In the genomic region with DNA sequence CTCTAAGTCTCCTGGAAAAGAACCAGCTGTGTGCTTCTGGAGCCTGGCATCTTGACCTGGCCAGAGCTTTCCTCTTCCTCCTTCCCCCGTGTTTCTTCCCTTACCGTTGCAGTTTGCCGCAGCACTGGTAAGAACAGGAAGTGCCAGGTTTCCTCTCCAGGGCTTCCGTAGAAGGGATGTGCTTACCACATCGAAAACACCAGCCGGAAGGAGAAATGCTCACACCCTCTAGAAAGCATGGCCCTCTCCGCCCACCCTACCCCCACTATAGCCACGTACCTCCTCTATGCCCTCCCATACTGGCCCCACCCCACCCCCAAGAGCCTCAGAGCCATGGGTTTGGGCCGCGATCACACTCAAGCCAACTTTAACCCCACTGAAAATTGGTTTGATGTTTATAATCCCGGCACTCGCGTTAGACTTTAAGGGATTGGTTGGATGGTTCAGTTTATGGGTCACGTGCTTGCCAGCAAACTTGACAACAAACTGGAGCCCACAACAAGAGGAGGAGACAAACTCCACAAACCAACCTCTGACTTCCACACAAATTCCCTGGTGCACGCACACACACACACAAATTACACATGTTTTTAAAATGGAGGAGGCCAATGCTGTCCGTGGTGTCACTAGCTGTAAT, we compare ENCODE assay signal across 9 mouse cellular contexts. TPM values are rescaled to one million over a fixed set of nuclear protein-coding genes. Genes with fewer than 3 reads are reported as not detected.
DNase-seq lines count a peak whose midpoint lies in the region; ATAC-seq lines count a peak whose summit lies in the region.
"Had no signal": no experiment of that assay in that cellular context is flagged by ENCODE, and none has a peak within 500 bp of the region (broad histone marks: within the 10 kb centered on the region; RNA-seq: fewer than 3 reads in every experiment).

No protein-coding gene starts in this region.

- peak; percentile 50 for DNase-seq in layer of hippocampus, adult 9-11 months
- no peak for DNase-seq in layer of hippocampus, postnatal 14 days (ENCODE audit: low spot score in 2 of 2)
- peak; percentile 21 to 55 for DNase-seq in kidney, postnatal 4 days
- peak; percentile 29 to 47 for DNase-seq in monocyte, adult 2 months (ENCODE audit: low read depth in 1 of 2, low spot score in 2 of 2)

- H3K27me3 ChIP-seq in heart, embryonic 12.5 days (replicated peaks) = no peaks in the 10 kb centered on the region
- H3K27me3 ChIP-seq in neural tube, embryonic 15.5 days (replicated peaks) = no peaks in the 10 kb centered on the region
- H3K27me3 ChIP-seq in forebrain, embryonic 15.5 days = no peaks in the 10 kb centered on the region

- peak overlapping the region; percentile 24 for H3K4me3 ChIP-seq in heart, embryonic 12.5 days
- H3K4me3 ChIP-seq in neural tube, embryonic 15.5 days (replicated peaks) = no peak overlapping the region
- no peak overlapping the region for H3K4me3 ChIP-seq in forebrain, embryonic 15.5 days

- peak overlapping the region; percentile 56 for H3K4me2 ChIP-seq in heart, embryonic 12.5 days
- no peak overlapping the region for H3K4me2 ChIP-seq in neural tube, embryonic 15.5 days
- H3K4me2 ChIP-seq in forebrain, embryonic 15.5 days (replicated peaks) = no peak overlapping the region

- H3K4me1 ChIP-seq in heart, embryonic 12.5 days (replicated peaks) = no peaks in the 10 kb centered on the region
- no peaks in the 10 kb centered on the region for H3K4me1 ChIP-seq in neural tube, embryonic 15.5 days
- H3K4me1 ChIP-seq in forebrain, embryonic 15.5 days = no peaks in the 10 kb centered on the region

- peak; percentile 67 for ATAC-seq in heart, embryonic 12.5 days (ENCODE audit: insufficient number of reproducible peaks, low FRiP score)
- no peak for ATAC-seq in frontal cortex, adult (ENCODE audit: low TSS enrichment)
- no peak for ATAC-seq in neural tube, embryonic 15.5 days (ENCODE audit: low FRiP score)
- ATAC-seq in forebrain, embryonic 15.5 days (replicated peaks) = no peak

- H3K9ac ChIP-seq in heart, embryonic 12.5 days = no peak overlapping the region
- H3K9ac ChIP-seq in neural tube, embryonic 15.5 days (replicated peaks) = no peak overlapping the region
- H3K9ac ChIP-seq in forebrain, embryonic 15.5 days (replicated peaks) = no peak overlapping the region

- 54% methylated on average over 16 of the region's 16 CpGs for WGBS in heart, embryonic 12.5 days
- 72% methylated on average over 16 of the region's 16 CpGs for WGBS in neural tube, embryonic 15.5 days
- 79% methylated on average over 16 of the region's 16 CpGs for WGBS in forebrain, embryonic 15.5 days

- H3K27ac ChIP-seq in heart, embryonic 12.5 days (ENCODE audit: poor library complexity, severe bottlenecking) = no peak overlapping the region
- H3K27ac ChIP-seq in neural tube, embryonic 15.5 days (replicated peaks) = no peak overlapping the region
- H3K27ac ChIP-seq in forebrain, embryonic 15.5 days (replicated peaks) = no peak overlapping the region

- H3K36me3 ChIP-seq in heart, embryonic 12.5 days = no peaks in the 10 kb centered on the region
- H3K36me3 ChIP-seq in neural tube, embryonic 15.5 days = no peaks in the 10 kb centered on the region
- no peaks in the 10 kb centered on the region for H3K36me3 ChIP-seq in forebrain, embryonic 15.5 days

- H3K9me3 ChIP-seq in heart, embryonic 12.5 days (replicated peaks) = no peaks in the 10 kb centered on the region
- no peaks in the 10 kb centered on the region for H3K9me3 ChIP-seq in neural tube, embryonic 15.5 days (replicated peaks)
- no peaks in the 10 kb centered on the region for H3K9me3 ChIP-seq in forebrain, embryonic 15.5 days

RNA-seq across cellular contexts. Expression of a gene that starts 30.7 kb away (rescaled TPM):
- total RNA-seq in layer of hippocampus, postnatal 14 days (2021) = 10 to 100 TPM; 61.5 to 65.9 TPM
- 20.9 and 22.7 TPM in 2 replicates for polyA plus RNA-seq in heart, embryonic 12.5 days (2016; fragmentation: Nextera tagmentation; extraction: Ambion mirVana)
- 48.0 and 50.4 TPM in 2 replicates for polyA plus RNA-seq in neural tube, embryonic 15.5 days (2015; fragmentation: Nextera tagmentation; extraction: Ambion mirVana)
- polyA plus RNA-seq in forebrain, embryonic 15.5 days (2015; fragmentation: Nextera tagmentation; extraction: Ambion mirVana) = 41.7 and 45.7 TPM in 2 replicates

RNA-seq across cellular contexts. Expression of a gene that starts 30.8 kb away (rescaled TPM):
- 10 to 100 TPM; 29.2 to 29.7 TPM for total RNA-seq in layer of hippocampus, postnatal 14 days (2021)
- polyA plus RNA-seq in heart, embryonic 12.5 days (2016; fragmentation: Nextera tagmentation; extraction: Ambion mirVana) = 76.0 and 76.1 TPM in 2 replicates
- polyA plus RNA-seq in neural tube, embryonic 15.5 days (2015; fragmentation: Nextera tagmentation; extraction: Ambion mirVana) = 93.0 and 95.2 TPM in 2 replicates
- polyA plus RNA-seq in forebrain, embryonic 15.5 days (2015; fragmentation: Nextera tagmentation; extraction: Ambion mirVana) = 130 TPM in 2 replicates

RNA-seq across cellular contexts. Expression of a gene that starts 35.1 kb away (rescaled TPM):
- total RNA-seq in layer of hippocampus, postnatal 14 days (2021) = 10 to 100 TPM; 10.6 to 11.7 TPM
- 5.2 and 6.1 TPM in 2 replicates for polyA plus RNA-seq in heart, embryonic 12.5 days (2016; fragmentation: Nextera tagmentation; extraction: Ambion mirVana)
- 6.6 and 22.3 TPM in 2 replicates for polyA plus RNA-seq in neural tube, embryonic 15.5 days (2015; fragmentation: Nextera tagmentation; extraction: Ambion mirVana)
- 7.8 and 8.2 TPM in 2 replicates for polyA plus RNA-seq in forebrain, embryonic 15.5 days (2015; fragmentation: Nextera tagmentation; extraction: Ambion mirVana)

RNA-seq across cellular contexts. Expression of a gene that starts 49.3 kb away (rescaled TPM):
- not detected for total RNA-seq in layer of hippocampus, postnatal 14 days (2021)
- not detected in 2 replicates for polyA plus RNA-seq in heart, embryonic 12.5 days (2016; fragmentation: Nextera tagmentation; extraction: Ambion mirVana)
- polyA plus RNA-seq in neural tube, embryonic 15.5 days (2015; fragmentation: Nextera tagmentation; extraction: Ambion mirVana) = 1.6 TPM in 1 of 2 replicates, not detected in the other
- not detected in 2 replicates for polyA plus RNA-seq in forebrain, embryonic 15.5 days (2015; fragmentation: Nextera tagmentation; extraction: Ambion mirVana)
- polyA plus RNA-seq: neural tube, embryonic 14.5 days had no signal

RNA-seq across cellular contexts. Expression of a gene that starts 51.2 kb away (rescaled TPM):
- total RNA-seq in layer of hippocampus, postnatal 14 days (2021) = 10 to 100 TPM; 33.3 TPM
- polyA plus RNA-seq in heart, embryonic 12.5 days (2016; fragmentation: Nextera tagmentation; extraction: Ambion mirVana) = 34.8 and 36.2 TPM in 2 replicates
- 23.1 and 26.7 TPM in 2 replicates for polyA plus RNA-seq in neural tube, embryonic 15.5 days (2015; fragmentation: Nextera tagmentation; extraction: Ambion mirVana)
- polyA plus RNA-seq in forebrain, embryonic 15.5 days (2015; fragmentation: Nextera tagmentation; extraction: Ambion mirVana) = 45.4 and 46.1 TPM in 2 replicates

Comparison
In these comparisons a context has a peak if more than half of its experiments do, and no peak if none do; other contexts are left out.
1. DNase-seq: peak in layer of hippocampus, adult 9-11 months (single experiment), kidney, postnatal 4 days (2 of 2) and monocyte, adult 2 months (2 of 2); none in layer of hippocampus, postnatal 14 days (0 of 2).